Mouse (Mus musculus) heart, embryonic 10.5 days (tissue): ENCODE data around the gene Ap2b1. TPM values are rescaled to one million over a fixed set of nuclear protein-coding genes. Genes with fewer than 3 reads are reported as not detected.

ENCODE experiments used
- DNase-seq: peaks from one replicate; pipeline ENCODE4 v3.0.0-alpha.2; 2017; ENCODE audit warnings: low spot score
- H3K27ac ChIP-seq: fragments of 300-500 bp; sonication (generic); 2 replicates; pipeline ENCODE4 v1.5.1; 2016; ENCODE audit warnings: mild to moderate bottlenecking
- H3K27me3 ChIP-seq: fragments of 300-500 bp; sonication (generic); 2 replicates; pipeline ENCODE4 v1.6.1; 2016; ENCODE audit warnings: mild to moderate bottlenecking; ENCODE audit not compliant: poor library complexity, insufficient read depth, severe bottlenecking
- H3K36me3 ChIP-seq: fragments of 300-500 bp; sonication (generic); 2 replicates; pipeline ENCODE4 v1.6.1; 2016; ENCODE audit warnings: mild to moderate bottlenecking, moderate library complexity
- H3K4me1 ChIP-seq: fragments of 300-500 bp; sonication (generic); 2 replicates; pipeline ENCODE4 v1.6.1; 2016; ENCODE audit warnings: mild to moderate bottlenecking
- H3K4me3 ChIP-seq: fragments of 300-500 bp; sonication (generic); 2 replicates; pipeline ENCODE4 v1.5.1; 2016; ENCODE audit warnings: mild to moderate bottlenecking, moderate library complexity
- H3K9me3 ChIP-seq: fragments of 300-500 bp; sonication (generic); 2 replicates; pipeline ENCODE4 v1.6.1; 2016; ENCODE audit warnings: mild to moderate bottlenecking, moderate library complexity
- WGBS: fragments of 180-500 bp; shearing (Covaris S2); methylation state at CpG from one replicate; pipeline ENCODE4 v1.1.7; 2016; 5-methylcytosine and 5-hydroxymethylcytosine counted together
- polyA plus RNA-seq: library from polyadenylated mRNA; unstranded; fragments of >200 nt; fragmentation: Nextera tagmentation; extraction: Ambion mirVana; gene quantifications from 2 replicates; pipeline ENCODE4 v1.2.1, GENCODE M21; 2016

The Ap2b1 gene
- polyA plus RNA-seq, 1 experiment from 2014 or later: 48.2 TPM

GRCm38 (mm10) chr11:83417080-83417479, 118.3 kb downstream of the Ap2b1 start:
- WGBS: 7% methylated on average over 5 of the region's 5 CpGs
- Histone ChIP-seq H3K4me1 (peaks cover 6% of the 10 kb centered on the region), H3K27me3 (peaks cover 59% of the 10 kb centered on the region)

GRCm38 (mm10) chr11:83417708-83418107, 118.9 kb downstream of the Ap2b1 start:
- no peaks in the 10 kb centered on the region for H3K36me3 ChIP-seq
- 75% methylated on average over 7 of the region's 7 CpGs for WGBS
- peaks cover 57% of the 10 kb centered on the region for H3K27me3 ChIP-seq
- DNase-seq: no peak
- no peak overlapping the region for H3K27ac ChIP-seq
- H3K4me3 ChIP-seq: no peak overlapping the region
- peaks cover 6% of the 10 kb centered on the region for H3K4me1 ChIP-seq
- no peaks in the 10 kb centered on the region for H3K9me3 ChIP-seq

More at GRCm38 (mm10) chr11:83417080-83417479, 118.3 kb downstream of the Ap2b1 start:
- no peaks in the 10 kb centered on the region for H3K9me3 ChIP-seq
- H3K36me3 ChIP-seq: no peaks in the 10 kb centered on the region
- DNase-seq: no peak
- H3K27ac ChIP-seq: no peak overlapping the region
- H3K4me3 ChIP-seq: no peak overlapping the region

- peak overlapping the region; percentile 34 for H3K4me3 ChIP-seq
- no peak for DNase-seq
- H3K9me3 ChIP-seq: no peaks in the 10 kb centered on the region
- H3K27me3 ChIP-seq: peaks cover 52% of the 10 kb centered on the region
- 6% methylated on average over 38 of the region's 38 CpGs for WGBS
- H3K4me1 ChIP-seq: peaks cover 6% of the 10 kb centered on the region
- H3K27ac ChIP-seq: no peak overlapping the region
- no peaks in the 10 kb centered on the region for H3K36me3 ChIP-seq
These were observed 119.7 kb downstream of the Ap2b1 start for GRCm38 (mm10) chr11:83418566-83418965.

GRCm38 (mm10) chr11:83420338-83420737, 121.5 kb downstream of the Ap2b1 start:
- H3K4me1 ChIP-seq: peaks cover 6% of the 10 kb centered on the region
- no peak overlapping the region for H3K27ac ChIP-seq
- WGBS: 29% methylated on average over 4 of the region's 4 CpGs
- no peaks in the 10 kb centered on the region for H3K9me3 ChIP-seq
- H3K4me3 ChIP-seq: no peak overlapping the region
- peaks cover 58% of the 10 kb centered on the region for H3K27me3 ChIP-seq
- DNase-seq: no peak
- H3K36me3 ChIP-seq: no peaks in the 10 kb centered on the region

- Histone ChIP-seq H3K27ac (no peak overlapping the region), H3K9me3 (no peaks in the 10 kb centered on the region), H3K4me1 (peaks cover 6% of the 10 kb centered on the region), H3K27me3 (peaks cover 62% of the 10 kb centered on the region), H3K4me3 (no peak overlapping the region), H3K36me3 (no peaks in the 10 kb centered on the region)
- WGBS: 4% methylated on average over 9 of the region's 9 CpGs
- peak; percentile 88 for DNase-seq
These were observed 122.5 kb downstream of the Ap2b1 start for GRCm38 (mm10) chr11:83421305-83421704.

- Histone ChIP-seq H3K27me3 (peaks cover 69% of the 10 kb centered on the region), H3K4me1 (peaks cover 18% of the 10 kb centered on the region), H3K27ac (no peak overlapping the region), H3K9me3 (no peaks in the 10 kb centered on the region), H3K4me3 (no peak overlapping the region), H3K36me3 (no peaks in the 10 kb centered on the region)
- DNase-seq: no peak
- WGBS: 9% methylated on average over 8 of the region's 8 CpGs
These were observed 125.9 kb downstream of the Ap2b1 start for GRCm38 (mm10) chr11:83424681-83425080.

GRCm38 (mm10) chr11:83426964-83427363, 128.1 kb downstream of the Ap2b1 start:
- Histone ChIP-seq H3K36me3 (no peaks in the 10 kb centered on the region), H3K27ac (no peak overlapping the region), H3K9me3 (no peaks in the 10 kb centered on the region), H3K4me1 (peaks cover 32% of the 10 kb centered on the region), H3K4me3 (peak overlapping the region; percentile 45), H3K27me3 (peaks cover 56% of the 10 kb centered on the region)
- DNase-seq: no peak
- WGBS: 25% methylated on average over 17 of the region's 17 CpGs

- Histone ChIP-seq H3K4me3 (peak within 1 kb of the TSS; percentile 19; the same call in 1 of the 2 replicates), H3K4me1 (peaks cover 39% of the 10 kb centered on the region), H3K9me3 (no peaks in the 10 kb centered on the region), H3K27ac (peak within 1 kb of the TSS; percentile 37; the same call in 1 of the 2 replicates), H3K36me3 (no peaks in the 10 kb centered on the region), H3K27me3 (peaks cover 46% of the 10 kb centered on the region)
- DNase-seq: no peak
- 47% methylated on average over 5 of the region's 5 CpGs for WGBS
These were observed 130.5 kb downstream of the Ap2b1 start, which contains the start of gene Gas2l2 for GRCm38 (mm10) chr11:83429355-83429754. TSS of gene Gas2l2 (minus strand) at chr11:83429455.

- H3K4me1 ChIP-seq: peaks cover 32% of the 10 kb centered on the region
- WGBS: 53% methylated on average over 2 of the region's 2 CpGs
- peaks cover 23% of the 10 kb centered on the region for H3K27me3 ChIP-seq
- H3K27ac ChIP-seq: peak overlapping the region; percentile 62; the same call in 1 of the 2 replicates
- H3K36me3 ChIP-seq: no peaks in the 10 kb centered on the region
- no peaks in the 10 kb centered on the region for H3K9me3 ChIP-seq
- no peak overlapping the region for H3K4me3 ChIP-seq
- no peak for DNase-seq
These were observed 133.7 kb downstream of the Ap2b1 start for GRCm38 (mm10) chr11:83432533-83432932.

GRCm38 (mm10) chr11:83437377-83437776, 138.6 kb downstream of the Ap2b1 start, which contains the start of gene 1700020L24Rik:
TSS of gene 1700020L24Rik (plus strand) at chr11:83437677.
- H3K9me3 ChIP-seq: no peaks in the 10 kb centered on the region
- H3K27me3 ChIP-seq: peaks cover 20% of the 10 kb centered on the region
- H3K4me1 ChIP-seq: peaks cover 26% of the 10 kb centered on the region
- 79% methylated on average over 1 of the region's 1 CpGs for WGBS
- no peak within 1 kb of the TSS for H3K27ac ChIP-seq
- no peaks in the 10 kb centered on the region for H3K36me3 ChIP-seq
- no peak for DNase-seq
- no peak within 1 kb of the TSS for H3K4me3 ChIP-seq

- no peaks in the 10 kb centered on the region for H3K9me3 ChIP-seq
- peak overlapping the region; percentile 87 for H3K27ac ChIP-seq
- 32% methylated on average over 11 of the region's 11 CpGs for WGBS
- peaks cover 41% of the 10 kb centered on the region for H3K27me3 ChIP-seq
- no peak for DNase-seq
- H3K36me3 ChIP-seq: no peaks in the 10 kb centered on the region
- H3K4me3 ChIP-seq: peak overlapping the region; percentile 78
- H3K4me1 ChIP-seq: peaks cover 45% of the 10 kb centered on the region
These were observed 140.7 kb downstream of the Ap2b1 start for GRCm38 (mm10) chr11:83439426-83440060.

- Histone ChIP-seq H3K27ac (peak overlapping the region; percentile 87), H3K4me3 (peak overlapping the region; percentile 78), H3K9me3 (no peaks in the 10 kb centered on the region), H3K4me1 (peaks cover 52% of the 10 kb centered on the region), H3K36me3 (no peaks in the 10 kb centered on the region), H3K27me3 (peaks cover 49% of the 10 kb centered on the region)
- WGBS: under 1% methylated on average over 61 of the region's 75 CpGs
- DNase-seq: peak; percentile 92
These were observed 141.5 kb downstream of the Ap2b1 start for GRCm38 (mm10) chr11:83440081-83441064.

GRCm38 (mm10) chr11:83441235-83441634, 142.4 kb downstream of the Ap2b1 start:
- Histone ChIP-seq H3K4me1 (peaks cover 52% of the 10 kb centered on the region), H3K36me3 (no peaks in the 10 kb centered on the region), H3K27me3 (peaks cover 58% of the 10 kb centered on the region), H3K27ac (peak overlapping the region; percentile 87), H3K9me3 (no peaks in the 10 kb centered on the region), H3K4me3 (peak overlapping the region; percentile 78)
- WGBS: 38% methylated on average over 7 of the region's 7 CpGs
- DNase-seq: no peak
